Mouse (Mus musculus) CH12.LX (cell line): Measurements from ENCODE around the gene Psmb1. TPM values are rescaled to one million over a fixed set of nuclear protein-coding genes. Genes with fewer than 3 reads are reported as not detected.
A peak's percentile ranks its signal among the peaks of the same experiment; 100 is the strongest.

Experiments used
- DNase-seq: peaks from one replicate; pipeline ENCODE4 v3.0.0-alpha.2; 2013; ENCODE audit errors: extremely low read depth
- H3K27ac ChIP-seq: 2 replicates; pipeline ENCODE4 v1.5.1; 2012; ENCODE audit warnings: low read depth, mild to moderate bottlenecking, control low read depth, moderate library complexity; ENCODE audit not compliant: insufficient read depth
- H3K27me3 ChIP-seq: replicated peaks from 2 replicates; pipeline ENCODE3; 2012; ENCODE audit warnings: inconsistent platforms
- H3K36me3 ChIP-seq, 2 experiments: replicated peaks in 1 of 2; 2 replicates each; pipeline versions ENCODE3 to v1.6.1; 2012; ENCODE audit warnings: inconsistent platforms in 1 of 2, low read length in 1 of 2, mild to moderate bottlenecking in 1 of 2, mixed read lengths in 1 of 2, moderate library complexity in 1 of 2; ENCODE audit not compliant: control insufficient read depth in 1 of 2, insufficient read depth in 1 of 2
- H3K4me1 ChIP-seq, 2 experiments: 2 replicates each; pipeline ENCODE4 v1.6.1; 2012; ENCODE audit warnings: inconsistent platforms in 1 of 2, moderate library complexity in 1 of 2; ENCODE audit not compliant: insufficient read depth in 2 of 2, control insufficient read depth in 1 of 2
- H3K4me2 ChIP-seq: 2 replicates; pipeline ENCODE4 v1.6.1; 2012; ENCODE audit warnings: low read depth, mild to moderate bottlenecking, control low read depth; ENCODE audit not compliant: poor library complexity, insufficient read depth, severe bottlenecking
- H3K4me3 ChIP-seq, 3 experiments: fragments of 150-350 bp in 1 of 3; sonication (generic) in 1 of 3; replicated peaks in 1 of 3; 2 replicates each; pipeline versions ENCODE3 to v1.5.1; 2011 to 2012; ENCODE audit warnings: low read depth in 2 of 3, low read length in 2 of 3, mild to moderate bottlenecking in 2 of 3, moderate library complexity in 2 of 3, control low read depth in 1 of 3, improper control_type of control experiment in 1 of 3, inconsistent platforms in 1 of 3, mixed read lengths in 1 of 3; ENCODE audit not compliant: poor library complexity in 1 of 3
- H3K79me2 ChIP-seq: replicated peaks from 2 replicates; pipeline ENCODE4 v1.6.1; 2012; ENCODE audit warnings: mild to moderate bottlenecking, moderate library complexity; ENCODE audit not compliant: control insufficient read depth, poor library complexity, insufficient read depth, severe bottlenecking; ENCODE audit errors: extremely low read depth
- H3K9ac ChIP-seq: 2 replicates; pipeline ENCODE4 v1.6.1; 2012; ENCODE audit warnings: low read depth, mild to moderate bottlenecking, control low read depth, moderate library complexity; ENCODE audit not compliant: insufficient read depth
- H3K9me3 ChIP-seq: replicated peaks from 2 replicates; pipeline ENCODE3; 2012; ENCODE audit warnings: low read length, inconsistent platforms, mixed read lengths
- BHLHE40 ChIP-seq: IDR thresholded peaks from 2 replicates; pipeline ENCODE4 v1.6.1; 2011; ENCODE audit warnings: mild to moderate bottlenecking, low read depth, low read length, improper control_type of control experiment
- CHD1 ChIP-seq: IDR thresholded peaks from 2 replicates; pipeline ENCODE4 v1.6.1; 2012; ENCODE audit warnings: low read depth, low read length, improper control_type of control experiment, inconsistent platforms
- CTCF ChIP-seq, 2 experiments: IDR thresholded peaks in 1 of 2; conservative IDR thresholded peaks in 1 of 2; 2 replicates each; pipeline ENCODE4 v1.5.1; 2011 to 2012; ENCODE audit warnings: low read depth in 2 of 2, low read length in 2 of 2, improper control_type of control experiment in 1 of 2, inconsistent platforms in 1 of 2, mild to moderate bottlenecking in 1 of 2, moderate library complexity in 1 of 2
- EP300 ChIP-seq: IDR thresholded peaks from 2 replicates; pipeline ENCODE4 v1.6.1; 2011; ENCODE audit warnings: low read length, improper control_type of control experiment
- HCFC1 ChIP-seq: IDR thresholded peaks from 2 replicates; pipeline ENCODE4 v1.6.1; 2012; ENCODE audit warnings: low read depth, mild to moderate bottlenecking, inconsistent platforms, low read length, improper control_type of control experiment
- MAZ ChIP-seq: IDR thresholded peaks from 2 replicates; pipeline ENCODE4 v1.6.1; 2012; ENCODE audit warnings: low read depth, mild to moderate bottlenecking, inconsistent platforms, low read length, improper control_type of control experiment, moderate library complexity
- MEF2A ChIP-seq: IDR thresholded peaks from 2 replicates; pipeline ENCODE4 v1.6.1; 2014; ENCODE audit warnings: low read depth, mild to moderate bottlenecking, inconsistent platforms, low read length, improper control_type of control experiment, borderline replicate concordance
- NELFE ChIP-seq: IDR thresholded peaks from 2 replicates; pipeline ENCODE4 v1.6.1; 2011; ENCODE audit warnings: low read depth, low read length, improper control_type of control experiment
- RAD21 ChIP-seq: IDR thresholded peaks from 2 replicates; pipeline ENCODE4 v1.6.1; 2011; ENCODE audit warnings: low read depth, mild to moderate bottlenecking, low read length, improper control_type of control experiment, moderate library complexity
- SIN3A ChIP-seq: IDR thresholded peaks from 2 replicates; pipeline ENCODE4 v1.6.1; 2012; ENCODE audit warnings: low read length, improper control_type of control experiment, inconsistent platforms
- USF2 ChIP-seq: conservative IDR thresholded peaks from 2 replicates; pipeline ENCODE4 v1.6.1; 2011; ENCODE audit warnings: low read depth, low read length, improper control_type of control experiment
- ZC3H11A ChIP-seq: IDR thresholded peaks from 2 replicates; pipeline ENCODE4 v1.6.1; 2012; ENCODE audit warnings: low read depth, mild to moderate bottlenecking, inconsistent platforms, low read length, improper control_type of control experiment
- ZMIZ1 ChIP-seq: IDR thresholded peaks from 2 replicates; pipeline ENCODE4 v1.6.1; 2012; ENCODE audit warnings: low read depth, mild to moderate bottlenecking, inconsistent platforms, low read length, improper control_type of control experiment
- ZNF384 ChIP-seq: IDR thresholded peaks from 2 replicates; pipeline ENCODE4 v1.6.1; 2012; ENCODE audit warnings: low read depth, low read length, improper control_type of control experiment, inconsistent platforms
- dilution Hi-C: fragments of 300-500 bp; cut with MboI; formaldehyde crosslinking; loops from 2 replicates; pipeline ENCODE4 v1.14.3; 2020; ENCODE audit warnings: low sequenced_read_pairs; ENCODE audit not compliant: extremely low pct_unique_long_range_greater_than_20kb, extremely low pct_ligation_motif_present
- in situ Hi-C: fragments of 300-500 bp; cut with MboI; formaldehyde crosslinking; loops from 3 replicates; pipeline ENCODE4 v1.14.3; 2019; ENCODE audit warnings: low sequenced_read_pairs, low pct_ligation_motif_present, low pct_unique_long_range_greater_than_20kb, mixed read lengths
- polyA plus RNA-seq: library from polyadenylated mRNA; unstranded; fragments of >175 nt; gene quantifications from 2 replicates; pipeline ENCODE4 v1.2.1, GENCODE M21; 2012; ENCODE audit warnings: low read depth; ENCODE audit not compliant: insufficient read length
- total RNA-seq, 2 experiments: library from RNA; depleted of rRNA; stranded (reverse); fragments of 300-350 nt in 1 of 2; fragments of >200 nt in 1 of 2; gene quantifications; 2 replicates each; pipeline ENCODE4 v1.2.3; 2012 to 2014

The Psmb1 gene
- total and polyA plus RNA-seq, 3 experiments, result 186 to 416 (median 212) TPM

DNA sequence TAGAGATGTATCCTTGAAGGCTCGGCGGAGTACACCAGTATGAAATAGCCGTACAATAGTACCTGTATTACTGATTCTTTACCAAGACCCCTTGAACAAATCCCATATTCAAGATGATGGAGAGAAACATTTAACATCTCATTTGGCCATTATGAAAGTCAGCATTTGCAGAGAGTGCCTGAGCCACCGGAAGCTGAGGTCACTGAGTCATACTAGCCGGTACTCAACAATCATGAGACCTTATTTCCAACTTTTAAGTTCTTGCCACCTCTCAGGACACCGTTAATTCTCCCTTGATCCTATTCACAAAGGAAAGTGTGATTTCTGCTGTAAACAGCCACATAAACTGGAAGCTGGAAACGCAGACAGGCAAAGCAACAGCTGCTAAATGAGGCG is 59.5 kb downstream of the Psmb1 start:
- dilution Hi-C loops (no loop called here), in situ Hi-C loops (no loop called here)
- no peak overlapping the region for H3K4me3 ChIP-seq
- H3K4me2 ChIP-seq, result no peak overlapping the region
- H3K27ac ChIP-seq, result no peak overlapping the region
- peaks cover 5 to 11% of the 10 kb centered on the region in 2 experiments for H3K4me1 ChIP-seq
- no peaks in the 10 kb centered on the region for H3K79me2 ChIP-seq
- H3K9ac ChIP-seq, result no peak overlapping the region
- no peaks in the 10 kb centered on the region for H3K27me3 ChIP-seq
- peak; percentile 16 for DNase-seq
- H3K36me3 ChIP-seq, result no peaks in the 10 kb centered on the region
- no peaks in the 10 kb centered on the region for H3K9me3 ChIP-seq
- no peak for TF ChIP-seq SIN3A
- no peak for TF ChIP-seq ZNF384
- no peak for TF ChIP-seq BHLHE40
- TF ChIP-seq USF2, result no peak
- no peak for TF ChIP-seq ZMIZ1
- TF ChIP-seq MEF2A, result no peak
- peak; percentile 40; the same call in 1 of the 2 replicates for TF ChIP-seq EP300
- no peak for TF ChIP-seq ZC3H11A

DNA sequence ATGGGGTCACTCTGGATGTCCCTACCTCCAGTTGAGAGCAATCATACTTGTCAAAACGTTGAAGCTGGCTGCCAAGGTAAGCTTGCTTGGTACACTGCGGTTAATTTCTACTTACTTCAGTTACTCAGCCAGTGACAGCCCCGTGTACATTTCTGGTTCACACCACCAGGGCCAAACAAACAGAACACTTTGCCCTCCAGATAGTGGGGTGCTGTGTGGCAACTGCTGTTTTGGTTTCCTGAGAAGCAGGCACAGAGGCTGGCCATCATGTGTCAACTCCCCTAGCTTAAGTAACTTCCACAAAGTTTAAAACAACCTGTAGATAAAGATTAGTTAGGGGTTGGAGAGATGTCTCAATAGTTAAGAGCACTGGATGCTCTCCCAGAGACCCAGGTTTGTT is 64.8 kb downstream of the Psmb1 start:
- no peaks in the 10 kb centered on the region for H3K27me3 ChIP-seq
- TF ChIP-seq HCFC1 (no peak), CTCF (conservative IDR thresholded peaks at IDR 0.05 in 1 of 2, IDR thresholded peaks at IDR 0.05 in 1 of 2; ENCODE audit: low read depth in 2 of 2, low read length in 2 of 2) (no peak)
- TF ChIP-seq, all 38 proteins: peak for 0
- Histone ChIP-seq H3K9ac (no peak overlapping the region), H3K9me3 (no peaks in the 10 kb centered on the region), H3K4me2 (no peak overlapping the region), H3K79me2 (no peaks in the 10 kb centered on the region), H3K36me3 (peaks cover 14 to 38% of the 10 kb centered on the region in 2 experiments), H3K27ac (no peak overlapping the region), H3K4me3 (no peak overlapping the region), H3K4me1 (peaks cover 14 to 25% of the 10 kb centered on the region in 2 experiments)
- DNase-seq, result no peak
- dilution Hi-C loops, result no loop called here
- in situ Hi-C loops, result no loop called here

GRCm38 (mm10) chr17:15432036-15432435 is 67.5 kb downstream of the Psmb1 start:
- H3K27me3 ChIP-seq, result no peaks in the 10 kb centered on the region
- peaks cover 31 to 63% of the 10 kb centered on the region in 2 experiments for H3K36me3 ChIP-seq
- in situ Hi-C loops (no loop called here), dilution Hi-C loops (no loop called here)
- no peaks in the 10 kb centered on the region for H3K9me3 ChIP-seq
- no peak overlapping the region for H3K4me2 ChIP-seq
- DNase-seq, result no peak
- H3K4me3 ChIP-seq, result no peak overlapping the region
- TF ChIP-seq CTCF (conservative IDR thresholded peaks at IDR 0.05 in 1 of 2, IDR thresholded peaks at IDR 0.05 in 1 of 2; ENCODE audit: low read depth in 2 of 2, low read length in 2 of 2) (no peak), CHD1 (no peak), RAD21 (no peak), SIN3A (no peak), NELFE (no peak), MAZ (no peak)
- H3K9ac ChIP-seq, result no peak overlapping the region
- H3K27ac ChIP-seq, result no peak overlapping the region
- no peaks in the 10 kb centered on the region for H3K79me2 ChIP-seq
- peaks cover 19 to 38% of the 10 kb centered on the region in 2 experiments for H3K4me1 ChIP-seq
